Mouse (Mus musculus): ENCODE results near the gene Ccdc194.
"Not testable (repeated sequence)": the region's sequence is repeated elsewhere in the genome, so short reads cannot be mapped to it uniquely, and the experiment has no call there.

The Ccdc194 gene

GRCm38 (mm10) chr8:71554001-71554400 is 28.5 kb upstream of the Ccdc194 start:
- DNase-seq (ENCODE audit: low spot score), result no peak

- DNase-seq (ENCODE audit: low spot score), result no peak
These were observed 27.3 kb upstream of the Ccdc194 start for GRCm38 (mm10) chr8:71552770-71553169.

GRCm38 (mm10) chr8:71550754-71551153 is 25.2 kb upstream of the Ccdc194 start:
- DNase-seq (ENCODE audit: low spot score), result no peak

DNA sequence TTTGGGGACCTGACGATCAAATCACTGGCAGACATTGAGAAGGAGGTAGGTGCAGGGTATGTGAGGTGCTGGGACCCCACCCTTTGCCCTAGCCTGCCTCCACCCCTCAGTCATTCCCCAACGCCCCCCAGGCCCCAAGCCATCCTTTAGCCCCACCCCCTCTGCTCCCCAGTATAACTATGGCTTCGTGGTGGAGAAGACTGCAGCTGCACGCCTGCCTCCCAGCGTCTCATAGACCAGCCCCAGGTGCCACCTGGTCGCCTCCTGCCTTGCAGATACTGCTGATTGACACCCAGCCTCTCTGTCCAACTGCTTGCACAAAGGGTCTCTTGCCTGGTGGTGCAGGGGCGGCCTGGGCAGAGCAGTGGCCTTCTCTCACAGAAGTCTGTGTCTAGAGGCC is 22.1 kb upstream of the Ccdc194 start:
- DNase-seq (ENCODE audit: low spot score), result no peak

DNA sequence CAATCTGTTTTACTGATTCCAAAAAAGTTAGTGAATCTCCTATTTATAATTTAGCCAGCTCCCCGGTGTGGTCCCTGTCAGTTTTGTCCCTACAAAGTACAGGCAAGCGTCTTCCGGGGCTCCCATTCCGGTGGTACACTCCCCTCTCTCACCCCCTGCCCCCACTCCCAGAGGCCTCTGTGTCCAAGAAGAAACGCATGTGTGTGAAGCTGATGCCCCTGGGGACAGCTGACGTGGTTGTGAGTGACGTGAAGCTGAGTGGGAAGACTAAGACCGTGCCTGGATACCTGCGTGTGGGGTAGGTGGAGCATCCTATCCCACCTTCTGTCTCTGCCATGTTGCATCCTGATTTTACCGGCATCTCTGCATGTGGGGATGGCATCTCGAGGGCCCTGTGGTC is 19.5 kb upstream of the Ccdc194 start:
- no peak for DNase-seq (ENCODE audit: low spot score)

DNA sequence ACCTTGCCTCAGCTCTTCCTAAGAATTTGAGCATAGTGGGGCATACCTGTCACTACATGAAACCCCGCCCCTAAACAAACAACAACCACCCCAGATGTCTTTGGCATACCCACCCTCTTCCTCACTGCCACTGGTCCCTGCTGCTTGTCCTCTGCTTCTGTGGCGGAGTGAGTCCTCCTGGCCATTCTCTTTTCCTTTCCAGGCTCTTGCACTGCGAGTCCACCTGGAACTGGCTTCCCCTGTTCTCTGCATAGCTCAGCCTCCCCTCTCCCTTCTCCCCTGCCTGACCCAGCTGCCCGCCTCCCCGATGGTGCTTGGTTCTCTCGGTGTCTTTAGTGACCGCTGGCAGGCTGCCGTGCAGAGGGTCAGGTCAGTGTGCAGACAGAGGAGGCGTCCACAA is 18.2 kb upstream of the Ccdc194 start:
- no peak for DNase-seq (ENCODE audit: low spot score)

DNA sequence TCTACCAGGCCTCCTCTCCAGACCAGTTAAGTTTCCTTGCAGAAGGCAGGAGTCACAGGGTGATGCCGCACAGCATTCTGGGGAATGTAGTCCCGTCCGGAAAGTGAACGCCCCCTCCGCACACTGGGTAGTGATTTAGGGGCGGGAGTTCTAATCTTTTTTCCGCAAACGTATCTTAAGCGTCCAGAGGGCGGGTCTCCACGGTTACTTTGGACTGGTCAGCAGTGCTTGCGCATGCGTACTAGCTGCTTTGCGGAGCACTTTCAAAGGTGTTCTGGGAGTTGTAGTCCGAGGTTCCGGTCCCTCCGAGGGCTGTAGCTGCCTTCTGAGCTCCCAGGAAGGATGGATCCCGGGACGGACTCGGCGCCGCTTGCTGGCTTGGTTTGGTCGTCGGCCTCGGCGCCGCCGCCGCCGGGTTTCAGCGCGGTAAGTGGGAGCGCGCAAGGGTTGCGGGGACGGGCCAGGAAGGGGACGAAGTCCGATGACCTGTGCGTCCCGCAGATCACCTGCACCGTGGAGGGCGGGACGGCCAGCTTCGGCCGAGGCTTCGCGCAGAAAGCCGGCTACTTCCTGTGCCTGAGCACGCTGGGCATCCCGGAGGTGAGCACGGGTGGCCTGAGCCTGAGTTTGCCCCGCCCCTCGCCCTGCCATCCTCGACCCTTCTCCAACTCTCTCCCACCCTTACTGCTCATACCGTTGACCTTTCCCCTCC is 17.3 kb upstream of the Ccdc194 start, which contains the start of gene Mvb12a:
Gene Mvb12a, plus strand, starts transcription at position 291 of the 712 bp plus-strand sequence.
- DNase-seq (ENCODE audit: low spot score), result peak; percentile 86

DNA sequence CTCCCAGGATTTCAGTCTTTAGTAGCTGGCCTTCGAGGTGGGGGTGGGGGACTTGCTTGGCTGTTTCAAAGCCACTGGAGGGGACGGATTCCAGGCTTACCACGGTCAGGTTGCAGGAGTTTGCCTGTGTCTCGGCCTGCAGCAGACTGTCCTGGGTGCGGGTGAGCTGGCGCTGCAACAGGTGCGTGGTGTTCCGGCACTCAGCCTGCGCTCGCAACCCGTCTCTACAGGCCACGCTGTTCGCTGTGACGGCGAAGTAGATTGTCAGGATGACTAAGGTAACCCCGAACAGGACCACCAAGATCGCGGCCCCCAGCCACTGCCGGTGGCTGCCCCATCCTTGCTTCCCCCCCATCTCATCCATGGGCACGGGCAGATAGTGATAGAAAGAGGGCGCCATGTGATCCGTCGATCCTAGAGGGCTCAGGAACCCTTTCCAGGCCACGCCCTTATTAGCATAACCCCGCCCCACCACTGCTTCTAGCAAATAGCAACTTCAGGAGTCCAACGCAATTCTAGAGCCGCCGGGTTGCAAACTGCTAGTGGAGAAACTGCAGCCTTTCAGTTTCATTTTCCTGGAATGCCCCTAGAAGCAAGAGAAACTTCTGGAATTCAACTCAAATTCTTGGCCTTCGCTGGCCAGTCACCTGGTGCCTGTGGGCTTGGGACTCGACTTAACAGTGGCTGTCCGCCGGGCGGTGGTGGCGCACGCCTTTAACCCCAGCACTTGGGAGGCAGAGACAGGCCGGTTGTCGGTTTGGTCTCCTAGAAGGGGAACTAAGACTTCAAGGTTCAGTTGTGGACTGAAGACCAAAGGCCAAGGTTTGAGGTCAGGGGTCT is 11.7 kb upstream of the Ccdc194 start, which contains the start of gene Bst2:
Gene Bst2, minus strand, starts transcription at position 429 of the 840 bp plus-strand sequence.
- peak; percentile 79 for DNase-seq (ENCODE audit: low spot score)

DNA sequence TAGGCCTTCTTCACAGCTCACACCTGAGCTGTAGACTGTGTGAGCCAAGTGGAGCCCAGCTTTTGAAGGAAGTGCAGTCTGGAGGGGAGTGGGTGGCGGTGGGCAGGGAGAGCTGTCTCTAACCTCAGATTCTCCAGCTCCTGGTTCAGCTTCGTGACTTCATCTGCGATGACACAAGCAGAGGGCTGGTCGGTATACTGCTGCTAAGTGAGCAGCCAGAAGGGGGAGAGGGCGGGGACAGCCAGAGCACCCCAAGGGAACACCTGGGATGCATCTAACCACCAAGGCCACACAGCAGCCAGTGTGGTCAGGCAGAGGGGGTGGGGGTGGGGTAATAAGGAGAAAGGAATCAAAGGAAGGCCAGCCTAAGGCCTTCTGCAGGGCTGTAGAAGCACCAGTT is 10.2 kb upstream of the Ccdc194 start:
- no peak for DNase-seq (ENCODE audit: low spot score)

- DNase-seq (ENCODE audit: low spot score), result no peak
These were observed 8.8 kb upstream of the Ccdc194 start for GRCm38 (mm10) chr8:71534263-71534810.

DNA sequence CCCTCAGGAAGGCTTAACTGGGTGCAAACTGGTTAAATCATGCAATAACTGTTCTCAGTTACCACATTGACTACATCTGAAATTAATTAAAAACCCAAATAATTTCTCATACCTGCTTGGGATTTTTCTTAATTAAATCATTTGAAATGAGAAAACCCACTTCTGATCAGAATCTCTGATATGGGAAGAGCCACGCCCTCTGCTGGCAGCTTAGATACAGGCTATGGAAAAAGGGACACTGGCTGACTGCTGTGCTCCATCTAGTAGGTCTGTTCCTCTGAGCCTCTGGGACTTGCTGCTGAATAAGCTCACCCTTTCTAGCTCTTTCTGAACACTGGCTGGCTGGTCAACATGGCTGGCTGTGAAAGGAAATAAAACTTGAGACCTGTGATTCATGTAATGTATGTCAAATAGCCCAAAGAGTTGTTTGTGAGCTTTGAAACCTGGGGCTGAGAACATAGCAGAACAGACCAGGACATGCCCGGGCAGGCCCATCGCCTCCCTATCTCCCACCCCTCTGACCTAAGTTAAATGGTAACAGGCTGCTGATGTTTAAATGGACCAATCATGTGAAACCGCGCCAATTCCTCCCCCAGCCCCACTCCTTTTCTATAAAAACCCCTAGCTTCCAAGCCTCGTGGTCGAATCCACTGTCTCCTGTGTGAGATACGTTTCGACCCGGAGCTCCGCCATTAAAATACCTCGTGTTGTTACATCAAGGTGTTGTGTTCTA is 5.4 kb upstream of the Ccdc194 start:
- not testable (repeated sequence) for DNase-seq (ENCODE audit: low spot score)

- no peak for DNase-seq (ENCODE audit: low spot score)
These were observed 3.0 kb upstream of the Ccdc194 start for GRCm38 (mm10) chr8:71528362-71529073.

DNA sequence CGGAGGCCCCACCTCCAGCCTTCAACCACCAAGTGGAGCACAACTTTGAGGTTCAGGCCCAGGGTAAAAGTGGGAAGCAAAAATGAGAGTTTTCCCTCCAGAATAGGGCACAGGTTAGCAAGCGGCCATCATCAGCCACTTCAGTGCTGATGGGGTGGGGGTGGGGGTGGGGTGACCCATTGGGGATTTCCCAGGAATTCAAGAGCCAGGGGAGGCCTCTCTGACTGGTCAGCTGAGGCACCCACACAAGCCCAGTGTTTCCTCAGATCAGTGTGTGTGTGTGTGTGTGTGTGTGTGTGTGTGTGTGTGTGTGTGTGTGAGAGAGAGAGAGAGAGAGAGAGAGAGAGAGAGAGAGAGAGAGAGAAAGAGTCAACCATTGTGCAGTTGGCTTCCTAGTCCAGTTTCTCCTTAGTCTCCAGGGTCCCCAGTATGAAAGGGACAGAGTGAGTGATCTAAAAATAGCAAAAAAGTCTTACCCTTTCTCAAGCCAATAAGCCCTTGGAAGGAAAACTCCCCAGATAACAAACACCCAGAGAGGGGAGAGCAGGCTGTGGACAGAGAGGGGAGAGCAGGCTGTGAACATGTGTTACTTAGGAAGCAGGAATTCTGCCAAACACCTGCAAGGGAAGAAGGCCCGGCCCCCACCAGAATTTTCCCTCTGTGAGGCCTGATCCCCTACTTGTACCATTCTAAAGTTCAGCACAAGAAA is 1.8 kb upstream of the Ccdc194 start:
- DNase-seq (ENCODE audit: low spot score), result no peak

GRCm38 (mm10) chr8:71526272-71526671 is 761 bp upstream of the Ccdc194 start:
- DNase-seq (ENCODE audit: low spot score), result no peak

DNA sequence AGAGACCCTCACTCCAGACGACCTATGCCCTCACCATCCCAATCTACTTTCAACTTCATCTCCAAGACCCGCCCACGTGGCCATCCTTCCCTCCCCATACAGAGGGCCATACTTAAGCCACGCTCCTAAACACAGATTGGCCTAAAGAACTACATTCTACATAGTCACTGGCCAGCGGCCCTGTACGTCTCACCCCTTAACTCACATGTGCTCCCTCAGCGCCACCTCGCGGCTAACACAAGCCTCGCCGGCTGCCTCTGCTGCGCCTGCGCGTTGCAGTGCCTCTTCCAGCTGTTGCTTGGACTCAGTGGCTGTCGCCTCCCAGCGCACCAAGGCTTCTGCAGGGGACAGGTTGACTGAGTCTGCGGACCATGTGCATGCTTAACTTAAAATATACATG is 3.9 kb downstream of the Ccdc194 start:
- DNase-seq (ENCODE audit: low spot score), result peak; percentile 96

DNA sequence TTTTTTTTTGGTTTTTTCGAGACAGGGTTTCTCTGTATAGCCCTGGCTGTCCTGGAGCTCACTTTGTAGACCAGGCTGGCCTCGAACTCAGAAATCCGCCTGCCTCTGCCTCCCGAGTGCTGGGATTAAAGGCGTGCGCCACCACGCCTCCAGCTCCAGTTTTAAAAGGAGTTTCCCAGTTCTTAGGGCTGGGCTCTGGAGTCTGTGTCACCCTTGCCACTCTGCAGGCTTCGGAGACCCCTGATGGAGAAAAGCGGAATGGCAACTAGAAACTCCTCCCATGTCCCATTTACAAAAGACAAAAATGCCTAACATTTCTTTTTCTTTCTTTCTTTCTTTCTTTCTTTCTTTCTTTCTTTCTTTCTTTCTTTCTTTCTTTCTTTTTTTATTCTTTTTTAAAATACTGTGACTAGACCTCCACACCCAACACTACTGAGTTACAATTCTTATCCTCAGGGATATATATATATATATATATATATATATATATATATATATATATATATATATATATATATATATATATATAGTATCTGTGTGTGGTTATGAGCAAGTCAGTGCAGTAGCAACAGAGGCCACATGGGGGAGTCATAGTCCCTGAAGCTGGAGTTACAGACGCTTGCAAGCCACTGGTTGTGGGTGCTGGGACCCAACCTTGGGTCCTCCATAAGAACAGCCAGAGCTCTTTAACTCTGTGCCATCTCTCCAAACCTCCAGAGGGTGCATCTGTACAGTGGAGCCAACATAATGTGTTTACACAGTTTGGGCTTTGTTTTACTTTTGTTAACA is 6.3 kb downstream of the Ccdc194 start:
- peak; percentile 53 for DNase-seq (ENCODE audit: low spot score)

DNA sequence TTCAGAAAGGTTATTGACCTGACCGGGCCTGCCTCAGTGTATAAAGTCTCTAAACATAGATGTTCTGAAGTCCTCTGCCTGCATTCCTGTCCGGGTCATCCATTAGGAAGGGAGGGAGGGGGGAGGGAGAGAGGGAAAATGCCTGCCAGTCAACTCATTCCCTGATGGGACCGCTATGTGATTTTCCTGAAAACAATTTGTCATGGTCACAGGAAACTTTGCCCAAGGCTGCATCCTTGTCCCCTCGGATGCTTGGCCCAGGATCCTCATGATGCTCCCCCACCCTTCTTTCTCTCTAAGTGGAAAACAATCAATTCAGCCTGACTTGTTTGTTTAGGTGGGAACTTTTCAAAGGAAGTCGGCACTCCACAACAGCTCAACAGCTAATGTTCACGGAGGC is 8.7 kb downstream of the Ccdc194 start:
- no peak for DNase-seq (ENCODE audit: low spot score)

DNA sequence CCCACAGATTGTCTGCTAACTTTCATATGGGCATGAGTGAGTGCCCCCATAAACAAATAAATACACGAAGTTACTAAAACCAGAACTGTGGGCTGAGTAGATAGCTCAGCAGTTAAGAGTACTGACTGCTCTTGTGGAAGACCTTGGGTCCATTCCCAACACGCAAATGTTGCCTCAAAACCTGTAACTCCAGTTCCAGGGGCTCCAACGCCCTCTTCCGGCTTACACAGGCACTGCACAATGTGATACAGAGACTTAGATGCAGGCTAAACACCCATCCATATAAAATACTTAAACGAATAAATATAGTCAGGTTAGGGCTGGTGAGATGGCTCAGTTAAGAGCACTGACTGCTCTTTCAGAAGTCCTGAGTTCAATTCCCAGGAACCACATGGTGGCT is 10.5 kb downstream of the Ccdc194 start:
- no peak for DNase-seq (ENCODE audit: low spot score)

- no peak for DNase-seq (ENCODE audit: low spot score)
These were observed 12.3 kb downstream of the Ccdc194 start for GRCm38 (mm10) chr8:71513018-71513754.

Data from ovary, postnatal 14 days (tissue).